Mouse (Mus musculus) cerebellum, postnatal 4 days (tissue): ENCODE results near the gene Phyhipl.

ENCODE experiments used
- DNase-seq, 2 experiments: peaks; one replicate each; pipeline ENCODE4 v3.0.0; 2022; ENCODE audit warnings: low spot score in 2 of 2, mixed read lengths in 1 of 2

The Phyhipl gene

DNA sequence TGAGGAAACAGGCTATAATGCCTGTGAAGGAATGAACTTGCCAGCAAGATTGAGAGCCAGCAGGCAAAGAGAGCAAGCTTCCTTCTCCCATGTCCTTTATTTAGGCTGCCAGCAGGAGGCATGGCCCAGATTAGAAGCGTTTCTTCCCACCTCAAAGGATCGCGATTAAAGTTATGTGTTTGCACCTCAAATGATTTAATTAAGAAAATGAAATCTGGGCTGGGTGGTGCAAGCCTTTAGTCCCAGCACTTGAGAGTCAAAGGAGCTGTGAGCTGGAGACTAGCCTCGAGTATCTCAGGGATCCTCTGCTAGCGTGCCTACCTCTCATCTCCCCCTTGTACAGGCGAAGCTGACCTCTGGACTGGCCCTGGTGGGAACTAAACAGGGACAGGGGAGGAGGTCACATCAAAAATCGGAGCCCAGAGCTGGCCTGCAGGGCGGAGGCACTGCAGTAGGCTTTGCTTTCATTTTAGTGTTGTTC is 122.4 kb downstream of the Phyhipl start:
- no peak for DNase-seq

DNA sequence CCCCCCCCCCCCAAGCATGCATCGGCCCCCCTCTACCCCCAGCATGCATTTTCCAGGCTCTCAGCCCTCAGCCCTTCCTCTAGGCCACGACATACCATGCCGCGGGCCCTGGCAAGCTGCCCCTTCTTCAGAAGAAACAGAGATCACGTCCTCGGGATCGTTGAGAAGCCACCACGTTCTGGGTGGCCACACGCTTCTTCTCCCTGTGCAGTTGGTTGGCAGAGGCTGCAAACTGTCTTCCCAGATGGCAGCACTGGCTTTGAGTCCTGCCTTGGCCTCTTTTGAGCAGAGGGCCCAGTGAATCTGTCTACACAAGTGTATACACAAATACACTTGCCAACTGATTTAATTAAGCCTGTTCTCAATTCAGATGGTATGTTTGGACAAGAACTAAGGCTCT is 123.5 kb downstream of the Phyhipl start:
- DNase-seq: peak in 1 of 2 experiments; percentile 72

DNA sequence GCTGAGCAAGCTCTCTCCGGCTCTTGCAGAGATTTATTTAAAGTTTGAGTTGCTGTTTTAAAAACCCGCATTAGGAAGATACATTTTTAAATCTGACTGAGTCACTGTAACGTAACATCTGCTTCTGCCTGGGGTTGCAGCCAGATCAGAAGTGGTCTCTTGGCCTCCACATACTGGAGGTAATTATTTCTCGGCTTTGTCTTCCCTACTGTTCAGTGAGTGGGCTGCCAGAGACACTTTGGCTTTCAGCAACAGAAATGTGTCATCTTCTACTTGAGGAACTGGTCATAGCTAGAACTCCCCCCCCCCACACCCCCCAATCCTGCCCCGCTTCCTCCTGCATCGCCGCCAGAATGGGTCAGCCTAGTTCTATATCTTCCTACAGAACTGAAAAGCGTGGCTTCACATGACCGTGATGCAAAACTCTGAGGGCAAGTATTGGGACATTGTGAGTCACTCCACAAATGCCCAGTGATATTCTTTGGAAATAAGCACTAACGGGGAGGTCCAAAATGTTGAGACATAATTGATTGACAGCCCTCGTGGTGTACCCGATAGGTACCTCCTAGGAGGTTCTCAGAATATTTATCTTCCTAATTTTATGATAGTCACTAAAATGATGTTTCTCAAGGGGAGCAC is 125.5 kb downstream of the Phyhipl start:
- DNase-seq: no peak

DNA sequence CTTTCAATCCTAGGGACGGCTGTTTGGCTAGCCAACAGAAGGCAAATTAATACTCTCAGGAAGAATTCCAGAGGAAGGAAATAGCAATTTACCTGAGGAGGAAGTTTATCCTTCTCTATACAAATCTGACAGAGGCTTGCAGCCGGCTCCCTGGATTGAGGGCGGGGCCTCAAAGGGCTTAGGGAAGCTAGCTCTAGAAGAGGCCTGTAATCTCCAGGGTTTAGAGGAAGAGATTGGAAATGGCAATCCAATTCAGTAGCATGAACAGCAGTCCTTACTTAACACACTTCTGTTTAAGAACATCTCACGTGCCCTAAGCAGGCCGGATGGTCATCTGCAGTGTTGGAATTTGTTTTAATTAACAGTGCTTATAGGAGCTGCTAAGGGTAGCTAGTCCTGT is 134.4 kb downstream of the Phyhipl start:
- DNase-seq: no peak

DNA sequence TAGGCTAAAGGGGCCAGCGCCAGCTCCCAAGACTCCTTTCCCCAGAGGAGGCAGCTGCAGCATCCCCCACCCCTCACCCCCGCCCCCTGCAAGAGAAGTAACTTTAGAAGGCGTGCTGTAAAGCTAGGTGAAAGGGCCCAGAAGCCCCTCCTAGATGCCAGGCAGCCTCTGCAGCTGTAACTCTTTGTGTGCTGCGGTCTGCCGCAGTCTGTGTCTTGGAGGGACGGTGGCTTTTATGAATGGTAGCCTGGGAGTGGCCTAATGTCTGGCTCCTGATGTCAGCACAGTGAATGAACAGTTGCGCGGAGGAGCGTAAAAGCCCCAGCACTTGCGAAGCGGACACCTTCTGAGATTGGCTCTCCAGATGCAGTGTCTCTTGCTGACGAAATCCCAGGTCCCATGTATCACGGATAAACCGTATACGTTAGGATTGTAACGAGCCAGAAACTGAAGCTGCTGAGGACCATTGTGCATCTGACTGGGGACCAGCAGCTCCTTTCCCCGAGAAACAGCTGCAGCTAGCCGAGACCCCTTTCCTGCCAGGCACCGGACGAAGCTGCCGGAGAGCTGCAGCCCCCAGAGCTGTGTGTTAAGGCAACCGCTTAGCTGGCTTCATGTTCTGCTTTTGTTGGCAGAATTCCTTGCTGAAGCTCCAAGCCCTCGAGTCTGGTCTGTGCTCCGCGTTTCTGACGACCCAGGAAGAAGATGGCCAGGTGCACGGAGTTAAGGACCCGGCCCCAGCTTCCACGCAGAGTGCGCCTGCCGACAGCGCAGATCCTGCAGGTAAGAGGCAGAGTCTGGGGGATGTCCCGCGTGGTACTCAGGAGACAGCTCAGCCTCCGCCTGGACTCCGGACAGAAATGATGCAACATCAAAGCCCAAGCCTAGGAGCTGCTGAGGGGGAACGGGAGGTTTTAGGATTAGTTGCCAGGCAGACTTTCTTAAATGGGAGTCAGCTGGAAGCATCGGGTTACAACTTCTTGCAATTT is 135.3 kb downstream of the Phyhipl start:
- DNase-seq: peak in 1 of 2 experiments; percentile 31

DNA sequence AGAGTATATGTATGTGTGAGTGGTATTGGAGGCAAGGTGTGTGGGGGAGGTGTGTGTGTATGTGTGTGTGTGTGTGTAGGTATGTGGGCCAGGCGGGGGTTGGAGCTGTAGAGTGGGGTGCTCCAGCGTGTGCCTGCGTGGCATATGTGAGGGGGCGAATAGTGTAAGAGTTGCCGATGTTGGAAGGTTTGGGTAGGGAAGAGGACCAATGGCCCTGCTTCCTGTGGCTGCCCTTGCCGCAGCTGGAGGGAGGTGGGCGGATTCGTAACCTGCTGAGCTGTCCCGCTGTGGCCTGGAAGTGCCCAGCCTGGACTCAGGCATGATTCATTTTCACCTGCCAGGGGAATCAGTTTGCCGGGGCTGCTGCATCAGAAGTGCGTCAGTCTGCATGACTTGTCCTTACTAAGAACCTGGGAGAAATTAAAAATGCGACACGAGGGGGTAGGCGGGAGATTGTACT is 136.1 kb downstream of the Phyhipl start:
- DNase-seq: no peak

DNA sequence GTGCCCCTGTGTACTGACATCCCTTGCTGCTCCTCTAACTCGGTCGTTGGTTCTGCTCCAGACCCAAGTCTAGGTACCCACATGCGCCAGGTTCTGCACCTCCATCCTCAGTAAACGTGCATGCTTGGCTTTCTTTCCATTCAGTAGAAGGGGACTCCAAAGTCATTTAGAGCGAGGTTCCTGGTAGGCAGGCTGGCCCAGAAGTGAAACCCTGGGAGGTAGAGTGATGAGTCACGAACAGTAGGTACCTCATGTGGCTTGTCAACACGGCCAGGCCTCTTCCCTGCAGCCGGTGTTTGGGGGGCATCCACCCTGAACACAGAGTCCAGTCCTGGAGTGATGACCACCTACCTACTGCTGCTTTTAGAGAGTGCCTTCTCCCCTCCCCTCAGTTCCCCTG is 139.1 kb downstream of the Phyhipl start:
- DNase-seq: no peak

DNA sequence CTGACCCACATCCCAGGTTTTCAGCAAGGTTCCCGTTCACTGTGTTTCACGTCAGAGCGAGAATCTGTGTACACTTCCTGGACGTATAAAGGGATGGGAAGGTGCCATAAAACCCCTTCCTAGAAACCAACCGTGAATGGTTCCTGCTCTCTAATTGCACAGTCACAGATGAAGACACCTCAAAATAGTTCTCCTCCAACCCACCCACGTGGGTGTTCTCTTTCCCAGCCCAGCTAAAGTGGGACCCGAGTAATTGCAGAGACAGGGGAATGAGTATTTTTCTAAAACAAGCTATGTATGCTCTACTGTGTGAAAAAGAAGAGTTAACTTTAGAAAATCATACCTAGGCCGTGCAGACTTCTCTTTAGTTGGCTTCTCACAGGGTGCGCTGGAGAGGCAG is 140.9 kb downstream of the Phyhipl start:
- DNase-seq: no peak

DNA sequence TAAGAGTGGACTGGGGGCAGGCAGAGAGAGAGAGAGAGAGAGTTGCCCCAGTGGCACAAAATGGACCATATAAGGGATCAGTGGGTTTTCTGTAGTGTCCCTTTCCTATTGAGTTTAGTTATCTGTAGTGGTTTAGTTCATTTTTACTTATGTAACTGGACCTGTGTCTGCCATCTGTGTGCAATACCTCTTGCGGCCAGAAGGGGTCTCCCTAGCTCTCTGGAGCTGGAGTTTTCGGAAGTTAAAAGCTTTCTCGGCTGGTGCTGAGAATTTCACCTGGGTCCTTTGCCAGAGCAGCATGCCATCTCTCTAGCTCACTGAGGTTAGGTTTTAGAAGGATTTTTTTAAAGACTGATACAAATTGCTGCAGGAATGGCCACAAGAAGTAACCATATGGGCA is 147.9 kb downstream of the Phyhipl start:
- no peak for DNase-seq
